Mouse (Mus musculus) stomach, embryonic 16.5 days (tissue): ENCODE measurements around the gene Nr2e1. TPM values are rescaled to one million over a fixed set of nuclear protein-coding genes. Genes with fewer than 3 reads are reported as not detected.

Experiments used
- ATAC-seq: fragments of 200-750 bp; cut with Nextera tagmentation; 2 replicates; pipeline ENCODE4 v1.8.0; 2017; ENCODE audit warnings: moderate number of reproducible peaks, moderate TSS enrichment; ENCODE audit not compliant: insufficient read depth, low FRiP score
- H3K27ac ChIP-seq: fragments of 300-500 bp; sonication (generic); 2 replicates; pipeline ENCODE4 v1.5.1; 2014; ENCODE audit warnings: low read length
- H3K27me3 ChIP-seq: fragments of 300-500 bp; sonication (generic); 2 replicates; pipeline ENCODE4 v1.6.1; 2014; ENCODE audit warnings: low read length, control low read depth, mixed read lengths; ENCODE audit not compliant: control insufficient read depth, insufficient read depth
- H3K36me3 ChIP-seq: fragments of 300-500 bp; sonication (generic); 2 replicates; pipeline ENCODE4 v1.6.1; 2014; ENCODE audit warnings: low read length; ENCODE audit not compliant: control insufficient read depth, insufficient read depth
- H3K4me1 ChIP-seq: fragments of 300-500 bp; sonication (generic); 2 replicates; pipeline ENCODE4 v1.6.1; 2014; ENCODE audit warnings: low read length, control low read depth, mixed read lengths; ENCODE audit not compliant: control insufficient read depth, insufficient read depth
- H3K4me2 ChIP-seq: fragments of 300-500 bp; sonication (generic); 2 replicates; pipeline ENCODE4 v1.6.1; 2014; ENCODE audit warnings: low read depth, low read length, mixed read lengths
- H3K4me3 ChIP-seq: fragments of 300-500 bp; sonication (generic); replicated peaks from 2 replicates; pipeline ENCODE4 v1.5.1; 2014; ENCODE audit warnings: mild to moderate bottlenecking, low read length
- H3K9ac ChIP-seq: fragments of 300-500 bp; sonication (generic); 2 replicates; pipeline ENCODE4 v1.6.1; 2014; ENCODE audit warnings: low read length
- H3K9me3 ChIP-seq: fragments of 300-500 bp; sonication (generic); replicated peaks from 2 replicates; pipeline ENCODE4 v1.6.1; 2016; ENCODE audit warnings: low read length, control low read depth; ENCODE audit not compliant: control insufficient read depth
- WGBS: fragments of 180-500 bp; shearing (Covaris S2); extraction: QIAGEN DNeasy Blood & Tissue Kit; methylation state at CpG from one replicate; pipeline ENCODE4 v1.1.7; 2014; 5-methylcytosine and 5-hydroxymethylcytosine counted together
- polyA plus RNA-seq: library from polyadenylated mRNA; unstranded; fragments of >200 nt; fragmentation: Nextera tagmentation; extraction: Ambion mirVana; gene quantifications from 2 replicates; pipeline ENCODE4 v1.2.1, GENCODE M21; 2015

Gene Nr2e1
- polyA plus RNA-seq, 1 experiment from 2014 or later = not detected

DNA sequence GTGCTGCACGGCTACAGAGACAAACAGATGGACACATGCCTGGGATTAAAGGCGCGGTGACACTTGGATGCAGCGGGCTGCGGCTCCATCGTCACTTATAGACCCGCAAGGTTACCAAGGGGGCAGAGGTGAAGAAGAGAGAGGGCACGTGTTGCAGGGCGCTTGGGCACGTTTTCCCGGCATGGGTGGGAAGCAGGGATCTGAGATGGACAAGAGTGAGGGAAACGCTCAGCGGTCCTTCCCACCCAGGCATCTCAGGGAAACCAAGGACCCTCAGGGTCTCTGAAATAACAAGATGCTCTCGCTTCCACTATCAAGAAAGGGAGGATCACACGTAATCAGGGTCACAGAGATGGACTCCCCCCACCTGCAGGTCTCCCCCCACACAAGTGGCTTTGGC lies 10.5 kb downstream of the Nr2e1 start:
- Histone ChIP-seq H3K4me1 (no peaks in the 10 kb centered on the region), H3K4me3 (no peak overlapping the region), H3K9ac (no peak overlapping the region), H3K27ac (no peak overlapping the region), H3K9me3 (no peaks in the 10 kb centered on the region), H3K4me2 (no peak overlapping the region), H3K36me3 (no peaks in the 10 kb centered on the region), H3K27me3 (peaks cover 88% of the 10 kb centered on the region)
- no peak for ATAC-seq
- WGBS = 2% methylated on average over 15 of the region's 15 CpGs

DNA sequence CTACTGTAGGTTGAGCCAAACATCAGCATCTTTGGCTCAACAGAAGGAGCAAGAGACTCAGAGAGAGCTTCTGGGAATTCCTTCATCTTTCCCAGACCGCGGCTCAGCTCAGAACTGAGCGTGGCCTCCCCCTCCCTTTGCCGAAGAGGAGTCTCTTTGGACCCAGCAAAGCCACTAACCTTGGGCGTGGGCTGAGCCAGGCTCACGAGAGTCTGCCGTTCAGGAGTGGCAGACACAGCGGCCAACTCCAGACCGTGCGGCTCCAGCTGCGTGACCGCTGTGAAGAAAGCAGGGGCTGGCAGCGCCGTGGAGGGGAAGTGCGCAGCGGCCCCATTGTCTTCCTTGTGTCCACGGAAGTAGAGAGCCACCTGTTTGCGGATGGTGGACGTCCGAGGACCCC lies 10.9 kb downstream of the Nr2e1 start:
- no peak overlapping the region for H3K4me3 ChIP-seq
- peaks cover 87% of the 10 kb centered on the region for H3K27me3 ChIP-seq
- no peak overlapping the region for H3K27ac ChIP-seq
- H3K9me3 ChIP-seq = no peaks in the 10 kb centered on the region
- WGBS = under 1% methylated on average over 20 of the region's 20 CpGs
- no peak overlapping the region for H3K4me2 ChIP-seq
- ATAC-seq = no peak
- H3K4me1 ChIP-seq = no peaks in the 10 kb centered on the region
- no peak overlapping the region for H3K9ac ChIP-seq
- H3K36me3 ChIP-seq = no peaks in the 10 kb centered on the region

- Histone ChIP-seq H3K9ac (no peak overlapping the region), H3K27ac (no peak overlapping the region), H3K9me3 (no peaks in the 10 kb centered on the region), H3K27me3 (peaks cover 32% of the 10 kb centered on the region), H3K36me3 (no peaks in the 10 kb centered on the region), H3K4me3 (no peak overlapping the region), H3K4me1 (no peaks in the 10 kb centered on the region), H3K4me2 (0 out of 2 replicates have a peak overlapping the region, but pooled peaks have one; percentile 6)
- WGBS = 5% methylated on average over 12 of the region's 12 CpGs
- ATAC-seq = 0 out of 2 replicates have a peak, but pooled peaks have one; percentile 21
These were observed 21.2 kb downstream of the Nr2e1 start for GRCm38 (mm10) chr10:42562272-42562671.

- Histone ChIP-seq H3K27me3 (peaks cover 13% of the 10 kb centered on the region), H3K9me3 (no peaks in the 10 kb centered on the region), H3K36me3 (no peaks in the 10 kb centered on the region), H3K4me3 (no peak overlapping the region), H3K4me2 (no peak overlapping the region), H3K9ac (no peak overlapping the region), H3K27ac (no peak overlapping the region), H3K4me1 (no peaks in the 10 kb centered on the region)
- ATAC-seq = no peak
- WGBS = 75% methylated on average over 5 of the region's 5 CpGs
These were observed 23.7 kb downstream of the Nr2e1 start for GRCm38 (mm10) chr10:42559581-42560200.

DNA sequence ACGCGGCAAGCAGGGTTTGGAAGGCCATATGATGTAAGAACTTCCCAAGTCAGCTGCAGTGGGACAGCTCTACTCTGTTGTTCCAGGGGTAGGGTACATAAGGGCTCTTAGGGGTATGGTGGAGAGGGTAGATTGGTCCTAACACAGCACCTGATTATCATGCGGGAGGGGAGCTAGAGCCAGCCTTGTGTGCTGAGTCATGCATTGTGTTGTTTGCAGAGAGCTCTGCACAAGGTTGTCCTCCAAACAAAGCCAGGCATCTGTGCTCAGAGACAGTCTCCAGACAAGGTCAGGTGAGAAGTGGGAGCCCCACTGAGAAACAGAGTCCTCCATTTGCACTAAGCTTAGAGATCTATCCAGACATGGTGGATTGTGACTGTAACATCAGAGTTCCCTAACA lies 36.9 kb downstream of the Nr2e1 start:
- no peak overlapping the region for H3K4me2 ChIP-seq
- no peaks in the 10 kb centered on the region for H3K4me1 ChIP-seq
- H3K9me3 ChIP-seq = no peaks in the 10 kb centered on the region
- no peaks in the 10 kb centered on the region for H3K36me3 ChIP-seq
- no peak for ATAC-seq
- no peaks in the 10 kb centered on the region for H3K27me3 ChIP-seq
- H3K4me3 ChIP-seq = no peak overlapping the region
- H3K27ac ChIP-seq = no peak overlapping the region
- H3K9ac ChIP-seq = no peak overlapping the region
- 95% methylated on average over 3 of the region's 3 CpGs for WGBS

DNA sequence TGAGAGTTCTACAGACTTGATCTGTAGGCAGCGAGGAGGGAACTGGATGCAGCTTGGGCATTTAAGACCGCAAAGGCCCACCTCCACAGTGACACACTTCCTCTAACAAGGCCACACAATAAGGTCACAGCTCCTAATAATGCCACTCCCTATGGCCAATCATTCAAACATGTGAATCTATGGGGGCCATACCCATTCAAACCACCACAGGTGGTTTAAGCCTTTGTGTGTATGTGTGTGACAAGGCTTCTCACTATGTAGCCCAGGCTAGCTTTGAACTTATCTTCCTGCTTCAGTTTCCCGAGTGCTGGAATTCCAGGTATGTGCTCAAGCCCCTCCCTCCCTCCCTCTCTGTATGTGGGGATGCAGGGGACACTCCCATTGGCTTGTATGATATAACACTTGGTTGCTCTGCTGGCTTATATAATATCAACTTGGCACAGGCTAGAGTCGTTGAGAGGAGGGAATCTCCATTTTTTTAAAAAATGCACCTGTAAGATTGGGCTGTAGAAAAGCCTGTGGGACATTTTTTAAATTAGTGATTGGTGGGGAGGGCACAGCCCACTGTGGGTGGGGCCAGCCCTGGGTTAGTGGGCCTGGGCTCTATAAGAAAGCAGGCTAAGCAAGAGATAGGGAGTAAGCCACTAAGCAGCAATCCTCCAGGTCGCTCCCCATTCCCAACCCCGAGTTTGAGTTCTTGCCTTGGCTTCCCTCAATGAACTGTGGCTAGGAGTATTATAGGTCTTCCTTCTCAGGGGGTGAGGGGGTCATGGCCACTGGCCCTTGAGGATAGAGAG lies 37.5 kb downstream of the Nr2e1 start:
- WGBS = 77% methylated on average over 6 of the region's 6 CpGs

DNA sequence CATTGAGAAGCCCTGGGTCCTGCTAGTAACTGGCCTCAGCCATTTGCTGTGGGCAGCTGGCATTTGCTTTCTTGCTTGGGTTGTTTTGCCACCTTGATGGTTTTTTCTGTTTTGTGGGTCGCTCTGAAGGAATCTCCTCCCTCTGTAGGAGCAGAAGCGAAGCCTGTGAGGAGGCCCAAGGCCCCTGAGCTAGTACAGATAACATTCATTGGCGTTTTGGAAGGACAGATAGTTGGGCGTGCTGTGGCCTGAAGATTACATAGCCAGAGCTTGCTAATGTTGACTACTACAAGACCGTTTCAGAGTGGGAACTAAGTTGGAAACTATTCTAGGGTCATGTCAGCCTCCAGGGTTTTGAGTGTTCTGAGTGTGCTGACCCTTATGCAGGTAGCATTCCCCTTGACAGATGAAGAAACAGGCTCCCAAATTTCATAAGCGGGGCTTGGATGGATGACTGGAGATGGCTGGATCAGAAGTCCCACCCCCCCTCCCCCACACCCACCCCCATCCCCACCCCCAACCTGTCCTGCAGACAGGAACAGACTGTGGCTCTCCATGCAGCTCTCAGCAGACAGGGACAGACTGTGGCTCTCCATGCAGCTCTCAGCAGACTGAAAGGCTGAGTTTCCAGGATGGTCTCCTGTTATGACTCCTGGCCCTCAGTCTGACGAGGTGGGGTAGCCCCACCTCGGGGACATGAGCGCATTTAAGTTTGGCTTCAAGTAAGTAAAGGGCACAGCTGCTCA lies 45.7 kb downstream of the Nr2e1 start:
- Histone ChIP-seq H3K36me3 (peaks cover 6% of the 10 kb centered on the region; the same call in 1 of the 2 replicates), H3K9me3 (no peaks in the 10 kb centered on the region), H3K4me3 (no peak overlapping the region), H3K27me3 (no peaks in the 10 kb centered on the region), H3K27ac (no peak overlapping the region), H3K4me2 (no peak overlapping the region), H3K9ac (no peak overlapping the region), H3K4me1 (no peaks in the 10 kb centered on the region)
- WGBS = 77% methylated on average over 9 of the region's 9 CpGs
- no peak for ATAC-seq

More for the DNA sequence above, 37.5 kb downstream of the Nr2e1 start:
- Histone ChIP-seq H3K9me3 (no peaks in the 10 kb centered on the region), H3K4me3 (no peak overlapping the region), H3K9ac (no peak overlapping the region), H3K27ac (no peak overlapping the region), H3K27me3 (no peaks in the 10 kb centered on the region), H3K36me3 (no peaks in the 10 kb centered on the region), H3K4me1 (no peaks in the 10 kb centered on the region), H3K4me2 (no peak overlapping the region)
- ATAC-seq = no peak

DNA sequence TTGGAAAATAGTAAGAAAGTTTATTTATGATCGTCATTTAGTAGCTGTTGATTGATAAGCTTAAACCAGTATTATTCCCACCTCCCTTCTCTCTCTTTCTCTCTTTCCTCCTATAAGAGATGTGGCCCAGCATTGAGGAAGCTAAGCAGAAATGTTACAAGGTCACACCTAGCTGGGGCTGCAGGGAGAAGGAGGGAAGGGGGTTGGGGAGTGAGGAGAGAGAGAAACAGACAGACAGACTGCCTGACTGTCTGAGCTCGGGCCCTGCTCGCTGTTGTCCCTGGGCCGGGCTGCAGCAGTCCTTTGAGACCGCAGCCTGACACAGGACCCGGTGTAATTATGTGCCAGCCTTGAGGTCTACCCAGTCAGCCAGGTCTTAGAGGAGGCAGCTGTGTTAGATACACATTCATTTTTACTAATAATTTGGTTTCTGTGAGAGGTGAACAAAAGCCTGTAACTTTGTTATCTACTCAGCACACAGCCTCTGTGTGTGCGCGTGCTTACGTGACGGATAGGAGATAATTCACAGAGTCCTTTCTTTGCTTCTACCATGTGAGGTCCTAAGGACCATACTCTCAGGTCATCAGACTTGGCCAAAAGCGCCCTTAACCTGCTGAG lies 49.5 kb downstream of the Nr2e1 start:
- Histone ChIP-seq H3K4me1 (no peaks in the 10 kb centered on the region), H3K27ac (no peak overlapping the region), H3K27me3 (no peaks in the 10 kb centered on the region), H3K36me3 (peaks cover 10% of the 10 kb centered on the region), H3K9me3 (no peaks in the 10 kb centered on the region), H3K4me2 (no peak overlapping the region), H3K9ac (no peak overlapping the region), H3K4me3 (no peak overlapping the region)
- ATAC-seq = no peak
- WGBS = 78% methylated on average over 11 of the region's 11 CpGs
